In the genomic region with DNA sequence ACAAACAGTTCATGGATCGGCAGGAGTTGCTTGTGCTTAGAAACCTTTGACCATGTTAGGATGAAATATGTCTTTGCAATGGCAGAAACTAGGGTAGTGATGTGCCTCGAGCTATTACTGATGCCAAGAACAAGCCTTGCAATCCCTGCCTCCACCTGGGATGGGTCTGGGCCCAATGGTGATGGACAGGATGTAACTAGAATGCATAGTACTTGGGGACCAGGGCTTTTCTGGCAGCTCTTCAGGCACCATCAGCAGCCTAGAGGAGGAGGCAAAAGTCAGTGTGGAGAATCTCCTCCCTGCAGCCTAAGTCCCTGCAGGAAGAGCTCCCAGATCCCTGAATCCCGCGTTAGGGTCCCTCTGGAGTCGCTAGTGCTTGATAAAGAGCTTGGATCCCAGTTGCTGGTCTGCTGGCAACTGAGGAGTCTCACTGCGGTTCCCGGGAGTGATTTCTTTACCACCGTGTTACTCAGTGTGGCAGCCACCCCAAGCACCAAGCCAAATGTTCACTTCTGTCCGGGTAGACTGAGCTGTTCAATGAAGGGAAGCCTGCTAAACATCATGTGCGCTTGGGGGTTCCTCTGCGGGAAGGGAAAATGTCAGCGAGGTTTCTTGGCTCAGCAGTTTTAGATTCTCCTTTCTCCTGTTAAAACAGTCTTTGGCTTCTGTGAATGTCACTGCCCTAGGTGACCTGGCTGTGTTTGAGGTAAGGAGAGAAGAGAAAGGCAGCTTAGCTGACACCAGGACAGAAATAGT, we compare ENCODE assay signal across 8 mouse cellular contexts. TPM values are rescaled to one million over a fixed set of nuclear protein-coding genes. Genes with fewer than 3 reads are reported as not detected.
DNase-seq lines count a peak whose midpoint lies in the region; ATAC-seq and TF ChIP-seq lines count a peak whose summit lies in the region.

No protein-coding gene starts in this region.

- H3K36me3 ChIP-seq in CH12.LX (replicated peaks in 1 of 2; ENCODE audit: control insufficient read depth in 1 of 2, insufficient read depth in 1 of 2, low read length in 1 of 2) = no peaks in the 10 kb centered on the region
- H3K36me3 ChIP-seq in intestine, embryonic 14.5 days (ENCODE audit: control insufficient read depth, insufficient read depth, low read length) = no peaks in the 10 kb centered on the region
- H3K36me3 ChIP-seq in midbrain, embryonic 13.5 days = no peaks in the 10 kb centered on the region

- no peak for DNase-seq in gastrocnemius, adult 2 months
- DNase-seq in gastrocnemius, postnatal 14 days = no peak
- DNase-seq in CH12.LX (ENCODE audit: extremely low read depth) = no peak
- peak; percentile 56 for DNase-seq in intestine, embryonic 14.5 days (ENCODE audit: low spot score)
- DNase-seq in T-cell, adult 2 months (ENCODE audit: low spot score) = no peak
- DNase-seq in ovary, postnatal 10 days (ENCODE audit: low spot score) = no peak

- peak overlapping the region; percentile 76 for H3K4me2 ChIP-seq in CH12.LX (ENCODE audit: insufficient read depth, low read depth, poor library complexity, severe bottlenecking)
- H3K4me2 ChIP-seq in intestine, embryonic 14.5 days (ENCODE audit: low read length) = peak overlapping the region; percentile 90
- peak overlapping the region; percentile 92 for H3K4me2 ChIP-seq in midbrain, embryonic 13.5 days (replicated peaks)

- H3K27ac ChIP-seq in gastrocnemius, adult 2 months = no peak overlapping the region
- H3K27ac ChIP-seq in CH12.LX (ENCODE audit: insufficient read depth, low read depth) = no peak overlapping the region
- no peak overlapping the region for H3K27ac ChIP-seq in cortical plate, adult 2 months (ENCODE audit: insufficient read depth, low read length)
- H3K27ac ChIP-seq in intestine, embryonic 14.5 days (ENCODE audit: low read depth) = no peak overlapping the region
- no peak overlapping the region for H3K27ac ChIP-seq in midbrain, embryonic 13.5 days

- H3K79me2 ChIP-seq in CH12.LX (replicated peaks; ENCODE audit: control insufficient read depth, extremely low read depth, insufficient read depth, poor library complexity, severe bottlenecking) = no peaks in the 10 kb centered on the region

- peaks cover 10 to 35% of the 10 kb centered on the region in 2 experiments for H3K4me1 ChIP-seq in CH12.LX (ENCODE audit: control insufficient read depth in 1 of 2, insufficient read depth in 2 of 2)
- no peaks in the 10 kb centered on the region; the same call in 1 of the 2 replicates for H3K4me1 ChIP-seq in cortical plate, adult 2 months (ENCODE audit: control insufficient read depth, insufficient read depth, low read length)
- peaks cover 14% of the 10 kb centered on the region; the same call in 1 of the 2 replicates for H3K4me1 ChIP-seq in intestine, embryonic 14.5 days (replicated peaks; ENCODE audit: control insufficient read depth, insufficient read depth, low read length)
- H3K4me1 ChIP-seq in midbrain, embryonic 13.5 days (replicated peaks) = peaks cover 10% of the 10 kb centered on the region

- H3K4me3 ChIP-seq in gastrocnemius, adult 2 months = peak overlapping the region; percentile 77
- no peak overlapping the region for H3K4me3 ChIP-seq in CH12.LX (replicated peaks in 1 of 3; ENCODE audit: low read depth in 2 of 3, low read length in 2 of 3, poor library complexity in 1 of 3)
- H3K4me3 ChIP-seq in cortical plate, adult 2 months (ENCODE audit: insufficient read depth, low read length) = peak overlapping the region; percentile 52
- peak overlapping the region; percentile 70 for H3K4me3 ChIP-seq in intestine, embryonic 14.5 days (ENCODE audit: low read depth, low read length)
- peak overlapping the region; percentile 62 for H3K4me3 ChIP-seq in midbrain, embryonic 13.5 days (replicated peaks)

- TF ChIP-seq RAD21 in CH12.LX (IDR thresholded peaks at IDR 0.05; ENCODE audit: low read depth, low read length) = no peak

- dilution Hi-C loops in CH12.LX (cut with MboI; ENCODE audit: extremely low pct_ligation_motif_present, extremely low pct_unique_long_range_greater_than_20kb, low sequenced_read_pairs) = no loop called here

- H3K9ac ChIP-seq in CH12.LX (ENCODE audit: insufficient read depth, low read depth) = no peak overlapping the region
- H3K9ac ChIP-seq in intestine, embryonic 14.5 days (ENCODE audit: low read length) = peak overlapping the region; percentile 16; the same call in 1 of the 2 replicates
- no peak overlapping the region for H3K9ac ChIP-seq in midbrain, embryonic 13.5 days (replicated peaks)

- 34% methylated on average over 12 of the region's 12 CpGs for WGBS in intestine, embryonic 14.5 days
- WGBS in midbrain, embryonic 13.5 days = 49% methylated on average over 12 of the region's 12 CpGs

- TF ChIP-seq CTCF in gastrocnemius, adult 2 months (IDR thresholded peaks at IDR 0.05) = no peak
- no peak for TF ChIP-seq CTCF in CH12.LX (conservative IDR thresholded peaks at IDR 0.05 in 1 of 2, IDR thresholded peaks at IDR 0.05 in 1 of 2; ENCODE audit: low read depth in 2 of 2, low read length in 2 of 2)
- no peak for TF ChIP-seq CTCF in cortical plate, adult 2 months (IDR thresholded peaks at IDR 0.05; ENCODE audit: extremely low read depth, insufficient read depth, low read length)

- intact Hi-C loops in gastrocnemius, adult 2 months (cut with DNase I) = no loop called here
- intact Hi-C loops in gastrocnemius, postnatal 14 days (cut with DNase I; ENCODE audit: low total_unique reads) = no loop called here

- no peaks in the 10 kb centered on the region for H3K27me3 ChIP-seq in CH12.LX (replicated peaks)
- H3K27me3 ChIP-seq in intestine, embryonic 14.5 days (replicated peaks; ENCODE audit: control insufficient read depth, insufficient read depth, low read length) = peaks cover 10% of the 10 kb centered on the region
- peaks cover 32% of the 10 kb centered on the region for H3K27me3 ChIP-seq in midbrain, embryonic 13.5 days

- no peak for ATAC-seq in intestine, embryonic 14.5 days (replicated peaks; ENCODE audit: low FRiP score, low TSS enrichment, low read depth)
- ATAC-seq in midbrain, embryonic 13.5 days = no peak

- TF ChIP-seq EP300 in CH12.LX (IDR thresholded peaks at IDR 0.05; ENCODE audit: low read length) = no peak

- no peaks in the 10 kb centered on the region for H3K9me3 ChIP-seq in CH12.LX (replicated peaks; ENCODE audit: low read length)
- H3K9me3 ChIP-seq in intestine, embryonic 14.5 days (ENCODE audit: control insufficient read depth, low read length) = no peaks in the 10 kb centered on the region
- H3K9me3 ChIP-seq in midbrain, embryonic 13.5 days = no peaks in the 10 kb centered on the region

- no peak for TF ChIP-seq POLR2A in CH12.LX (IDR thresholded peaks at IDR 0.05; ENCODE audit: low read depth, low read length)
- TF ChIP-seq POLR2A in cortical plate, adult 2 months (IDR thresholded peaks at IDR 0.05; ENCODE audit: extremely low read depth, insufficient read depth, low read length) = no peak

- in situ Hi-C loops in CH12.LX (cut with MboI; ENCODE audit: low pct_ligation_motif_present, low pct_unique_long_range_greater_than_20kb, low sequenced_read_pairs) = no loop called here

TF ChIP-seq in CH12.LX, 34 proteins besides CTCF, POLR2A, EP300 and RAD21:
- TF ChIP-seq ZKSCAN1 (IDR thresholded peaks at IDR 0.05; ENCODE audit: borderline replicate concordance, low read depth, low read length) = no peak
- TF ChIP-seq MAX (IDR thresholded peaks at IDR 0.05; ENCODE audit: low read length) = no peak
- no peak for TF ChIP-seq ETS1 (conservative IDR thresholded peaks at IDR 0.05; ENCODE audit: low read depth, low read length)
TF ChIP-seq in CH12.LX: peak in this region for 0.

RNA-seq across cellular contexts. Expression of a gene that starts 1.1 kb away (rescaled TPM):
- total RNA-seq in gastrocnemius, adult 2 months (2021) = under 1 TPM; 0.39 to 0.64 TPM
- 1 to 10 TPM; 1.2 to 1.4 TPM for total RNA-seq in gastrocnemius, postnatal 14 days (2021)
- total RNA-seq in CH12.LX (2012; rRNA removed) (1.4 and 2.5 TPM in 2 replicates), CH12.LX (2014; rRNA removed) (0.09 and 0.28 TPM in 2 replicates)
- polyA plus RNA-seq in CH12.LX (2012; ENCODE audit: insufficient read length, low read depth) = 0.20 and 0.55 TPM in 2 replicates
- polyA plus RNA-seq in cortical plate, adult 2 months (2012; rRNA removed) = 3.9 and 4.0 TPM in 2 replicates
- polyA plus RNA-seq in intestine, embryonic 14.5 days (2014; fragmentation: Nextera tagmentation; extraction: Ambion mirVana) = 6.3 and 7.2 TPM in 2 replicates
- polyA plus RNA-seq in midbrain, embryonic 13.5 days (2015; fragmentation: Nextera tagmentation; extraction: Ambion mirVana) = 0.27 and 0.36 TPM in 2 replicates

Comparison
In these comparisons a context has a peak if more than half of its experiments do, and no peak if none do; other contexts are left out.
1. H3K4me3 ChIP-seq: peak in gastrocnemius, adult 2 months (single experiment), cortical plate, adult 2 months (single experiment), intestine, embryonic 14.5 days (single experiment) and midbrain, embryonic 13.5 days (single experiment); none in CH12.LX (0 of 3).
2. Peak in every context shown above with its lines, with median percentiles within 50 percentile points of each other: H3K4me2 ChIP-seq.